Mouse (Mus musculus) stomach, postnatal 0 days (tissue): ENCODE results near the gene Dbp.
A peak's percentile ranks its signal among the peaks of the same experiment; 100 is the strongest.

Experiments
- CTCF ChIP-seq: IDR thresholded peaks from 2 replicates; pipeline ENCODE4 v1.5.1; 2016; ENCODE audit warnings: antibody characterized with exemption, low read depth, mild to moderate bottlenecking, moderate library complexity
- EP300 ChIP-seq: optimal IDR thresholded peaks from 2 replicates; pipeline ENCODE3; 2016; ENCODE audit warnings: antibody characterized with exemption

- TF ChIP-seq CTCF (peak; percentile 17; the same call in 1 of the 2 replicates), EP300 (no peak)
Measured at GRCm38 (mm10) chr7:45706721-45707241, 1.9 kb downstream of the Dbp start.
